Mouse (Mus musculus) small intestine, adult 2 months (tissue): Measurements from ENCODE around the gene Stx17. TPM values are rescaled to one million over a fixed set of nuclear protein-coding genes. Genes with fewer than 3 reads are reported as not detected.

Experiments
- H3K27ac ChIP-seq: fragments of 200-500 bp; 2 replicates; pipeline ENCODE4 v1.5.1; 2012; ENCODE audit warnings: low read depth, low read length, control low read depth, inconsistent platforms; ENCODE audit not compliant: insufficient read depth
- H3K27me3 ChIP-seq: fragments of 200-500 bp; 2 replicates; pipeline ENCODE4 v1.6.1; 2012; ENCODE audit warnings: mild to moderate bottlenecking, moderate library complexity, low read length, inconsistent platforms; ENCODE audit not compliant: control insufficient read depth, insufficient read depth
- H3K36me3 ChIP-seq: fragments of 200-500 bp; 2 replicates; pipeline ENCODE4 v1.6.1; 2012; ENCODE audit warnings: mild to moderate bottlenecking, low read length, control low read depth, inconsistent platforms; ENCODE audit not compliant: control insufficient read depth, insufficient read depth
- H3K4me1 ChIP-seq: fragments of 200-500 bp; 2 replicates; pipeline ENCODE4 v1.6.1; 2012; ENCODE audit warnings: low read length, inconsistent platforms, mixed read lengths; ENCODE audit not compliant: control insufficient read depth, insufficient read depth, insufficient read length
- H3K4me3 ChIP-seq: fragments of 200-500 bp; 2 replicates; pipeline ENCODE4 v1.5.1; 2012; ENCODE audit warnings: low read depth, mild to moderate bottlenecking, control low read depth, inconsistent platforms, low read length, moderate library complexity
- CTCF ChIP-seq: fragments of 200-500 bp; IDR thresholded peaks from 2 replicates; pipeline ENCODE4 v1.5.1; 2012; ENCODE audit warnings: low read depth, mild to moderate bottlenecking, control low read depth, inconsistent platforms, low read length, moderate library complexity, mixed read lengths; ENCODE audit not compliant: insufficient replicate concordance, insufficient read length; ENCODE audit errors: extremely low read depth
- POLR2A ChIP-seq: fragments of 200-500 bp; IDR thresholded peaks from 2 replicates; pipeline ENCODE4 v1.6.1; 2012; ENCODE audit warnings: low read depth, mild to moderate bottlenecking, control low read depth, inconsistent platforms, low read length, moderate library complexity
- WGBS: fragments of 180-500 bp; shearing (Covaris S2); methylation state at CpG from one replicate; pipeline ENCODE4 v1.1.7; 2018; 5-methylcytosine and 5-hydroxymethylcytosine counted together
- polyA plus RNA-seq: library from polyadenylated mRNA; depleted of rRNA; stranded (reverse); fragments of >200 nt; gene quantifications from 2 replicates; pipeline ENCODE4 v1.2.3, GENCODE M21; 2012

The Stx17 gene
- polyA plus RNA-seq, 1 experiment = 2.0 TPM

DNA sequence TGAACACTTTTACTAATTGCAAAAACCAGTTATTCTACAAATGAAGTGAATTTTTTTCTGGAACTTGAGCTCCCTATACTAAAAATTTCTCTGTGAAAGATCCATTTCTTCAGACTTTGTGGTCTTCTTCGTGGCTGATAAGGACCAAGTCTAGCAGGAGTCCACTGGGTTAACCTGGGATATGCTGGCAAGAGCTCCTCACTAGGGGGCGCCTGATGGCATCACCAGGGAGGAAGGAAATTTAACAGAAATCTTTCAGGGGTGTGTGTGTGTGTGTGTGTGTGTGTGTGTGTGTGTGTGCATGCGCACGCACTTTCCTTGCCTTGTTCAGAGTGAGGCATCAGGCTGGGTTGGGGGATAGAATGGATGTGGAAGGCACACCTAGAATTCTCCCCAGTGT, 8.5 kb upstream of the Stx17 start:
- H3K27ac ChIP-seq = no peak overlapping the region
- 49% methylated on average over 4 of the region's 4 CpGs for WGBS

DNA sequence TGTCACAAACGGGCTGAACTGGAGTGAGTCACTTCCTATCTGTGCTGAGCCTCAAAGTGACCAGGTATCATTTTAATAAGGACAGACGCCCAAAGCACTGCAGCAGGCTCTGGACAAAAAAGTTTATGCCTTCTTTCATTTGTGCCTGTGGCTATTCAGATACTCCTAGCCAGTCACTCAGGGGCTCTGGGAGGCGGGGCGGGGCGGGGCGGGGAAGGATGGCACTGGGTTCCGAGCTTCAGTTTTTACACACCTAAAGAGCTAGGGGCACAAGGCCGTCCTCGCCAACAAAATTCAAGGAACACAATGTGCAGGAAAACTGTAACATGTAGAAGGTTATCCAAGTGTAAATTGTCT, 321 bp upstream of the Stx17 start:
- H3K27ac ChIP-seq = no peak overlapping the region
- H3K4me1 ChIP-seq = peaks cover 3% of the 10 kb centered on the region; the same call in 1 of the 2 replicates
- no peaks in the 10 kb centered on the region for H3K27me3 ChIP-seq
- no peaks in the 10 kb centered on the region for H3K36me3 ChIP-seq
- WGBS = under 1% methylated on average over 9 of the region's 9 CpGs
- peak overlapping the region; percentile 94 for H3K4me3 ChIP-seq
- TF ChIP-seq POLR2A = no peak
- no peak for TF ChIP-seq CTCF

More for the DNA sequence above, 8.5 kb upstream of the Stx17 start:
- Histone ChIP-seq H3K4me3 (no peak overlapping the region), H3K4me1 (peaks cover 4% of the 10 kb centered on the region; the same call in 1 of the 2 replicates), H3K27me3 (no peaks in the 10 kb centered on the region), H3K36me3 (no peaks in the 10 kb centered on the region)
- no peak for TF ChIP-seq POLR2A
- peak; percentile 58; the same call in 1 of the 2 replicates for TF ChIP-seq CTCF

DNA sequence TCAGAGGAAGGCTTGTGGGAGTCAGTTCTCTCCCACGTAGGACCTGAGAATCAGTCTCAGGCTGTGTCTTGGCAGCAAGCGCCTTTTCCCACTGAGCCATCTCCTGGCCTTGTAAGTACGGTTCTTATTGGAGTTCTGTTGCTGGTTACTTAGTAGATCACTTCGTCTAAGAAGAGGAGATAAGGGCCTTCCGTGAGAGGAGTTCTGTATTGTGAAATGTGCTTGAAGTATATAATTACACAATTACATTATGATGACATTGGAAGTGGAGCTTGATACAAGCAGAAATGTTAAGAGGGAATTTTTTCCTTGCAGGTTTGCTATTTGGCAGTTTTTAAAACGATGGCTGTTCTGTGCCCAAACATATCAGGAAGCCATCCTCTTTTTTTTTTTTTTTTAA, 5.6 kb downstream of the Stx17 start:
- TF ChIP-seq POLR2A (no peak), CTCF (no peak)
- Histone ChIP-seq H3K27me3 (no peaks in the 10 kb centered on the region), H3K4me1 (no peaks in the 10 kb centered on the region), H3K27ac (no peak overlapping the region), H3K36me3 (peaks cover 16% of the 10 kb centered on the region), H3K4me3 (no peak overlapping the region)
- WGBS = 83% methylated on average over 6 of the region's 6 CpGs

DNA sequence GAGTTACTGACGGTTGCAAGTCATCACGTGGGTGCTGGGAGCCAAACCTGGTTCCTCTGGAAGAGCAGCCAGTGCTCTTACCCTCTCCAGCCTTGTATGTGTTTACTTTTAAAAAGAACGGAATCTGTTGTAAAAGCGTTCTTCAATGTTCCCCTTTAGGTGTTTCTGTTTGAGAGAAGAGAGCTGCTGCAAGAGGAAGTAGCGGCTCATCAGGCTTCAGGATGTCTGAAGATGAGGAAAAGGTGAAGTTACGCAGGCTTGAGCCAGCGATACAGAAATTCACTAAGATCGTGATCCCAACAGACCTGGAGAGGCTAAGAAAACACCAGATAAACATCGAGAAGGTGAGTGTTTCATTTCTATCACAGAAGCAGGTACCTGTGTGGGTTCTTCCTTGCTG, 6.9 kb downstream of the Stx17 start:
- H3K27ac ChIP-seq = no peak overlapping the region
- H3K4me3 ChIP-seq = no peak overlapping the region
- H3K36me3 ChIP-seq = peaks cover 20% of the 10 kb centered on the region
- no peak for TF ChIP-seq POLR2A
- TF ChIP-seq CTCF = no peak
- H3K4me1 ChIP-seq = no peaks in the 10 kb centered on the region
- 91% methylated on average over 9 of the region's 9 CpGs for WGBS
- no peaks in the 10 kb centered on the region for H3K27me3 ChIP-seq

DNA sequence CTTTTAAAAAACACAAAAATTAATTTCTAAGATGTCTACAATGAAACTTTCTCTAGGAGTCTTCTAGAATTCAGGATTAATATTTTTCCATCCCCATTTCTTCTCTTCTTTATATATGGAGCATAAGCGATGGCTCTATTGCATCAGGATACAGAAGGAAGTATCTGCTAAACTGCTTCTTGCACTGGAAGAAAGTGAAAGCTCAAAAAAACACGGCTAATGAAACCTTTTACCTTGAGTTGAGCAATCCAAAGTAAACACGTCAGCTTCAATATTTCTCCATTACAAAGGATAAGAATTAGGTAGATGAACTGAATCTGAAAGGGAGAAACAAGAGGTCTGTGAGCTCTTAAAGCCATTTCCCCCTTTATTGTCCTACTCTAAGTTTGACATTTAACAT, 8.0 kb downstream of the Stx17 start:
- Histone ChIP-seq H3K36me3 (peaks cover 24% of the 10 kb centered on the region), H3K27ac (no peak overlapping the region), H3K4me3 (no peak overlapping the region), H3K27me3 (no peaks in the 10 kb centered on the region), H3K4me1 (no peaks in the 10 kb centered on the region)
- no peak for TF ChIP-seq POLR2A
- 34% methylated on average over 3 of the region's 3 CpGs for WGBS

DNA sequence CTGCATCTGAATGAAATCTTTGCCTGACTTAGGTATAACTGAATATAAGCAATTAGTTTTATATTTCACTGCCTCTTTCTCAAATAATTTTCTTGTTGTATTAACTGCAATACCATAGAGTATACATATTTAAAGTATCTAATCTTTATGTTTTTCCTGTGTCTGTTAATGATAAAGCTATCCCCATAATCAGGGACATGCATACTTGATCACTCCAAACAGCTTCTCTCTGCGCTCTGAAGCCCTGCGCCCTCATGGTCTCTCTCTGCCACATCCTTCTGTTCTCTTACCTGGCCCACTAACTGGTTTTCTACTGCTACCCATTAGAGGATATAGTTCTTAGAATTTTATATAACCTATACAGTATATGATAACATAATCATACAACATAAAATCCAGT, 24.8 kb downstream of the Stx17 start:
- Histone ChIP-seq H3K4me3 (no peak overlapping the region), H3K36me3 (no peaks in the 10 kb centered on the region; the same call in 1 of the 2 replicates), H3K27me3 (no peaks in the 10 kb centered on the region), H3K27ac (no peak overlapping the region), H3K4me1 (no peaks in the 10 kb centered on the region)
- WGBS = 95% methylated on average over 2 of the region's 2 CpGs
- TF ChIP-seq POLR2A (no peak), CTCF (no peak)

DNA sequence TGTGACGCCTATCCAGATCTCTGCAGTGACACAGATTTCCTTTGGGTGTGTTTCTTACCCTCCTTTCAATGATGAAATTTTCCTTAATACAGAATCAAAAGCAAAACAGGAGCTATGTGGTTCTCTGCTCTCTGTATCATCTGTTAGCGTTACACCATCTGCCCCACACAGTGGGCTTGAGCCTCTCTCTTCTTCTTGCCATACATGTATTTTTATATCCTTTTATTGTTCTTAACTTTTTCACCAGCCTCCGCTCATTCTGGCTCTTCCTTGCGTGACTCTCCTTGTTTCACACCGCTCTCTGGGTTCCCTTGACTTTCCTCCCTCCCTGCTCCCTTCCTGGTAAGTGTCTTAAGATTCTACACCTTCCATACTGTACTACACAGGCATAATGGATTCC, 28.5 kb downstream of the Stx17 start:
- Histone ChIP-seq H3K36me3 (no peaks in the 10 kb centered on the region; the same call in 1 of the 2 replicates), H3K4me3 (no peak overlapping the region), H3K27me3 (no peaks in the 10 kb centered on the region), H3K4me1 (no peaks in the 10 kb centered on the region), H3K27ac (no peak overlapping the region)
- 98% methylated on average over 5 of the region's 5 CpGs for WGBS
- no peak for TF ChIP-seq POLR2A
- TF ChIP-seq CTCF = no peak

DNA sequence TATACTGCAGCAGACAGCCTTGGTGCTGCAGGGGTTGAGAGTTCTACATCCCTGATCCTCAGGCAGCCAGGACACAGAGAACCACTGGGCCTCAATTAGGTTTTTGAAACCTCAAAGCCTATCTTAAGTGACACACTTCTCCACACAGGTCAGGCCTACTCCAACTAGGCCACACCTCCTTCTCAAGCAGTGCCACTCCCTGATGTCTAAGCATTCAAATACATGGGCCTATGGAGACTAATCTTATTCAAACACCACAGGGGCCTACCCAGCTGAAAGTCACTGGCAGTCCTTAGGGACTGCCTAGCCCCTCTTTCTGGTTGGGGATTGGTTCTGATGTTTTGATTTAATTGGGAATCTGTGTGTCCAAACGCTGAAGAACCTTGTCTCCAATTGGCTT, 31.1 kb downstream of the Stx17 start:
- Histone ChIP-seq H3K4me1 (no peaks in the 10 kb centered on the region), H3K36me3 (peaks cover 2% of the 10 kb centered on the region; the same call in 1 of the 2 replicates), H3K4me3 (no peak overlapping the region), H3K27me3 (no peaks in the 10 kb centered on the region), H3K27ac (no peak overlapping the region)
- no peak for TF ChIP-seq CTCF
- TF ChIP-seq POLR2A = no peak
- 81% methylated on average over 1 of the region's 1 CpGs for WGBS
